Mouse (Mus musculus) embryonic facial prominence, embryonic 11.5 days (tissue): ENCODE data around the gene Ccnyl1. TPM values are rescaled to one million over a fixed set of nuclear protein-coding genes. Genes with fewer than 3 reads are reported as not detected.
A peak's percentile ranks its signal among the peaks of the same experiment; 100 is the strongest.

ENCODE experiments used
- ATAC-seq: fragments of 200-750 bp; cut with Nextera tagmentation; replicated peaks from 2 replicates; pipeline ENCODE4 v1.8.0; 2017; ENCODE audit warnings: low read depth; ENCODE audit not compliant: insufficient number of reproducible peaks, low FRiP score, low TSS enrichment
- DNase-seq: peaks from one replicate; pipeline ENCODE4 v3.0.0-alpha.2; 2015; ENCODE audit warnings: low spot score
- H3K27ac ChIP-seq: fragments of 300-500 bp; sonication (generic); replicated peaks from 2 replicates; pipeline ENCODE4 v1.5.1; 2014; ENCODE audit warnings: mild to moderate bottlenecking, low read depth, low read length, control low read depth
- H3K27me3 ChIP-seq: fragments of 300-500 bp; sonication (generic); 2 replicates; pipeline ENCODE4 v1.6.1; 2014; ENCODE audit warnings: mild to moderate bottlenecking, low read length, moderate library complexity, mixed read lengths; ENCODE audit not compliant: control insufficient read depth, insufficient read depth
- H3K36me3 ChIP-seq: fragments of 300-500 bp; sonication (generic); replicated peaks from 2 replicates; pipeline ENCODE4 v1.6.1; 2014; ENCODE audit warnings: low read depth, mild to moderate bottlenecking, low read length, moderate library complexity, mixed read lengths; ENCODE audit not compliant: control insufficient read depth, insufficient read depth
- H3K4me1 ChIP-seq: fragments of 300-500 bp; sonication (generic); 2 replicates; pipeline ENCODE4 v1.6.1; 2014; ENCODE audit warnings: low read length, mixed read lengths; ENCODE audit not compliant: control insufficient read depth, insufficient read depth
- H3K4me2 ChIP-seq: fragments of 300-500 bp; sonication (generic); 2 replicates; pipeline ENCODE4 v1.6.1; 2014; ENCODE audit warnings: low read depth, mild to moderate bottlenecking, control low read depth, low read length, moderate library complexity
- H3K4me3 ChIP-seq: fragments of 300-500 bp; sonication (generic); 2 replicates; pipeline ENCODE4 v1.5.1; 2014; ENCODE audit warnings: low read depth, low read length, control low read depth
- H3K9ac ChIP-seq: fragments of 300-500 bp; sonication (generic); replicated peaks from 2 replicates; pipeline ENCODE4 v1.6.1; 2014; ENCODE audit warnings: mild to moderate bottlenecking, control low read depth, low read length
- H3K9me3 ChIP-seq: fragments of 300-500 bp; sonication (generic); replicated peaks from 2 replicates; pipeline ENCODE4 v1.6.1; 2016; ENCODE audit warnings: mild to moderate bottlenecking, low read length, inconsistent platforms, mixed read lengths; ENCODE audit not compliant: control insufficient read depth
- WGBS: fragments of 180-500 bp; shearing (Covaris S2); extraction: QIAGEN DNeasy Blood & Tissue Kit; methylation state at CpG from one replicate; pipeline ENCODE4 v1.1.7; 2014; 5-methylcytosine and 5-hydroxymethylcytosine counted together
- polyA plus RNA-seq: library from polyadenylated mRNA; unstranded; fragments of >200 nt; fragmentation: Nextera tagmentation; extraction: Ambion mirVana; gene quantifications from 2 replicates; pipeline ENCODE4 v1.2.1, GENCODE M21; 2014

Gene Ccnyl1
- polyA plus RNA-seq, 1 experiment from 2014 or later, result 10.9 TPM

DNA sequence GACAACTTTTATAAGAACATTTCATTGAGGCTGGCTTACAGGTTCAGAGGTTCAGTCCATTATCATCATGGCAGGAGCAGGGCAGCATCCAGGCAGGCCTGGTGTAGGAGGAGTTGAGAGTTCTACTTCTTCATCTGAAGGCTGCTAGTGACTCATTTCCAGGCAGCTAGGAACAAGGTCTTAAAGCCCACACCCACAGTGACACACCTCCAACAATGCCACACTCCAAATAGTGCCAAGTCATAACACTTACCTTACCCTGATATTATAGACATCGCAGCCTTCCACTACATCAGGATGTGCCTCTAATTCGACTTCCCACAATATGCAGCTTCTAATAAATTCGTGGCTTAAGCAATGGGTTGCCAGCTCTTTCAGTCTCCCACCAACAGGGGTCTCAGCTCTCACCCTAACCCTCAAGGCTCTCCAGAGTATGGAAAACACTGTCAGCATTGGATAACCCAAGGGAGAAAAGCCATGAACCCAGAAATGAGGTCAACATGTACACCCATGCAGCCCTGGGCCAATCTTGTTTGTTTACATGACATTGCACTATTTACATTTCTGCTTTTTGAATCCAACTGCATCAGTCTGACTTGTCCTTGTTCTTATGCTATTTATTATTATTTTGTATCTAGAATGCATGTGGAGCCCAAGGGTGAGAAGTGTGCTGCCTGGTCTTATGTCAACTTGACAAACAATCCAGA is 33.7 kb upstream of the Ccnyl1 start:
- Histone ChIP-seq H3K9me3 (no peaks in the 10 kb centered on the region), H3K36me3 (no peaks in the 10 kb centered on the region), H3K4me3 (no peak overlapping the region), H3K27ac (no peak overlapping the region), H3K9ac (no peak overlapping the region), H3K4me2 (no peak overlapping the region), H3K4me1 (no peaks in the 10 kb centered on the region), H3K27me3 (no peaks in the 10 kb centered on the region)
- 70% methylated on average over 3 of the region's 3 CpGs for WGBS
- ATAC-seq, result no peak
- DNase-seq, result no peak

DNA sequence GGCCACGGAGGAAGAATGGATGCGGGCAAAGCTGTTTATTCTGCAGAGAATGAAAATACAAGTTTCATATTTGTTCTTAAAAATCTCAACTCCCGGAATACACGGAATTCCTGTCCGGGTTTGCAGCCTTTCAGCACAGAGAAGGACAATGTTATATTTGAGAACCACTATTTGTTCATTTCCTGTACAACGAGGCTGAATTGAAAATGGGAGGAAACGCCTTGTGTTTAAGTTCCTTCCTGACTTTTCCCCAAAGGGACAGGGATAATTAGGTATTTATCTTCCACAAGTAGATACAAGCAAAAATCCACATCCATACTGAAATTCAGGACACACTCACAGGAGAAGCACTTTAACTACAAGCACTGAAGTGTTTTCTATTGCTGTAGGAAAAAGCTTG is 31.4 kb upstream of the Ccnyl1 start:
- Histone ChIP-seq H3K4me3 (no peak overlapping the region), H3K9me3 (no peaks in the 10 kb centered on the region), H3K4me1 (no peaks in the 10 kb centered on the region), H3K4me2 (no peak overlapping the region), H3K36me3 (no peaks in the 10 kb centered on the region), H3K27me3 (no peaks in the 10 kb centered on the region), H3K9ac (no peak overlapping the region), H3K27ac (no peak overlapping the region)
- no peak for ATAC-seq
- peak; percentile 17 for DNase-seq
- WGBS, result 36% methylated on average over 7 of the region's 7 CpGs

DNA sequence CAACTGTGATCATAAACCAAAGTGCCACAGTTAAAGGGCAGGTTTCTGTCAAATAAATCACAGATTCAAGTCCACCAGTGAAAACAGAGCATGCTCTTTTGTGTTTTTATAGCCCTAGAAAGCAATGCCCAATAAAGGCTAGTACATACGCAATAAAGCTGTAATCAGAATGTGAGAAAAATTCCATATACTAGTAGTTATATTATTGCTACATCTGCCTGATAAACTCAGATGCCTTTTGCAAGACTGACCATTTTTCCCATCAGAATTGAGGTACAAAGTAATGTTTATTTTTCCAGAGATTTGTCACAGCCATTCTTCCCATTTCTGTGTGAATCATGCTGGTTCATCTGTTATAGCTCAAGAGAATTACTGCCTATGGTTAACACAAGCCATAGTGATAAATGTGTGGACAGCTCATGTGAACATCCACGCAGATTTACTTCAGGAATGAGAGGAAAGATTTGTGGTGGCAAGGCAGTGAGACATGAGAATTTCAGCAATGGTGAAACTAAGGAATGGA is 23.1 kb upstream of the Ccnyl1 start:
- no peak for ATAC-seq

DNA sequence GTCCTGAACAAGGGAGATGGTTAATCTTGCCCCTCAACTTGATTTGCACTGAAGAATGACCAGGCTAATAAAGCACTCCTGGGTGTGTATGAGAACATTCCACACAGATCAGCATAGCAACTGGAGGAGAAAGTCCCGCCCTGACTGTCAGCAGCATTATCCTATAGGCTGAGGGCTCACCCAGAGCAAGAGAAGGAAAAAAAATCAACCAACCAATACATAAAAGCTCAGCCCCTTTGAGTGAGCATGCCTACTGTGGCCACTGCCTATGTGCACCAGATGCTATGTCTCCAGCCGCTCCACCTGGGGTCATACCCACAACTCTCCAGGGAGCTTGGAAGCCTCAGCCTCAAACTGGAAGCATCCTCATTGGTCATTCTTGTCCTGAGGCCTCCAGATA is 20.8 kb upstream of the Ccnyl1 start:
- WGBS, result 62% methylated on average over 2 of the region's 2 CpGs

More for the DNA sequence above, 23.1 kb upstream of the Ccnyl1 start:
- Histone ChIP-seq H3K4me2 (no peak overlapping the region), H3K9ac (no peak overlapping the region), H3K9me3 (no peaks in the 10 kb centered on the region), H3K36me3 (no peaks in the 10 kb centered on the region), H3K27me3 (no peaks in the 10 kb centered on the region), H3K27ac (no peak overlapping the region), H3K4me1 (no peaks in the 10 kb centered on the region), H3K4me3 (no peak overlapping the region)
- DNase-seq, result no peak
- WGBS, result 83% methylated on average over 2 of the region's 2 CpGs

DNA sequence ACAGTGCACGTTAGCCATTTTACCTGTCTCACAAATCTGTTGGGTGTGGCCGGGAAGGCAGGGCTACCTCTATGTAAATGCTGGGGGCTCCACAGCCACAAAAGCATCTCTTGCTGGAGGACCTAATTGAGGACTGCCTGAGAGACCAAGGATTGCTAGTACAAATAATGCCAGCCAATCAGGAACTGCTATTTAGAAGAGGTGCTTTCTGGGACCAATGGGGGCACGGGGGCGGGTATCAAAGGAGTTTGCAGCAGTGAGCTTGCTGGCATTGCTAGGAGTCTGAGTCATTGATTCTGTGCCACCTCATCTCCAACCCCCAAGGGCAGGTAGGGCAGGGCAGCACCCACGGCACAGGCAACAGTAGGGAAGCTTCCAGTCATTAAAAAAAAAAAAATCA is 16.3 kb upstream of the Ccnyl1 start:
- no peaks in the 10 kb centered on the region for H3K4me1 ChIP-seq
- H3K27ac ChIP-seq, result no peak overlapping the region
- WGBS, result 90% methylated on average over 5 of the region's 5 CpGs
- DNase-seq (no peak), ATAC-seq (no peak)
- H3K4me3 ChIP-seq, result no peak overlapping the region
- no peaks in the 10 kb centered on the region for H3K27me3 ChIP-seq
- no peak overlapping the region for H3K4me2 ChIP-seq
- H3K9me3 ChIP-seq, result no peaks in the 10 kb centered on the region
- no peaks in the 10 kb centered on the region for H3K36me3 ChIP-seq
- no peak overlapping the region for H3K9ac ChIP-seq

More for the DNA sequence above, 20.8 kb upstream of the Ccnyl1 start:
- DNase-seq (no peak), ATAC-seq (0 out of 2 replicates have a peak, but pooled peaks have one; percentile 70)
- Histone ChIP-seq H3K36me3 (no peaks in the 10 kb centered on the region), H3K4me3 (no peak overlapping the region), H3K4me2 (no peak overlapping the region), H3K27me3 (no peaks in the 10 kb centered on the region), H3K27ac (no peak overlapping the region), H3K4me1 (no peaks in the 10 kb centered on the region), H3K9me3 (no peaks in the 10 kb centered on the region), H3K9ac (no peak overlapping the region)

DNA sequence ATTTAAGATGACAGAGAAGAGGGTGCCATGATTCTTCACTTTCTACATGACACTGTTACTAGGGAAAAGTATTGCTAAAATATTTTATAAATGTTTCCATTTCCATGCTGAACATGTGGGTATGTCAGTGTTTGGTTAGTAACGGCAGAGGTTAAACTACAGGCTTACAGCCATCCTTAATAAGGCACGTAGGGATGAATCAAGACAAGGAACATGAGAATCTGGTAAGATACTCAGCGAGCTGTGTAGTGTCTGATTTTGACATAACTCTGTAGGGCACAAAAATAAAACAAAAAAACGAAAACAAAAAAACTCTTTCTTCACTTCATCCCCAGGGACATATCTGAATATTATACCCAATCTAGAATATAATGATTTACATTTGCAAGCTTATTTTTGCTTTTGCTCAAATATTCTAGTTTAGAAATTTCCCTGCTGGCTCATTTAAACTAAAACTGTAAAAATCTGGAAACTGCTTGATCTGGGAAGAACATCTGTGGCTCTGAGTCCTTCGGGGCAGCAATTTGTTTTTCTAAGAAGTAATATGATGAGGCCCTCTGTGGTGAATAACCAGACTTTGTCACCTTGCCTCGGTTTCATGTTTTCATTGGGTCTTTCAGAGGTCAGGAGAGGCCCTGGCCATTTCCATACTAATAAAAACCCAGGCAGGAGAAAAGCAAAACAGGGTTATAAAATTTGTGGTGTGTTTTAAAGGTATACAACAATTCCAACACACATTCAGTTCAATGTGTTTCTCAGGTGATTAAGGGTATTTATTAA is 14.0 kb upstream of the Ccnyl1 start:
- Histone ChIP-seq H3K9ac (no peak overlapping the region), H3K27ac (no peak overlapping the region), H3K4me1 (no peaks in the 10 kb centered on the region), H3K4me2 (no peak overlapping the region), H3K9me3 (no peaks in the 10 kb centered on the region), H3K36me3 (no peaks in the 10 kb centered on the region), H3K27me3 (no peaks in the 10 kb centered on the region), H3K4me3 (no peak overlapping the region)
- DNase-seq (peak; percentile 46), ATAC-seq (no peak)
- 35% methylated on average over 6 of the region's 6 CpGs for WGBS

DNA sequence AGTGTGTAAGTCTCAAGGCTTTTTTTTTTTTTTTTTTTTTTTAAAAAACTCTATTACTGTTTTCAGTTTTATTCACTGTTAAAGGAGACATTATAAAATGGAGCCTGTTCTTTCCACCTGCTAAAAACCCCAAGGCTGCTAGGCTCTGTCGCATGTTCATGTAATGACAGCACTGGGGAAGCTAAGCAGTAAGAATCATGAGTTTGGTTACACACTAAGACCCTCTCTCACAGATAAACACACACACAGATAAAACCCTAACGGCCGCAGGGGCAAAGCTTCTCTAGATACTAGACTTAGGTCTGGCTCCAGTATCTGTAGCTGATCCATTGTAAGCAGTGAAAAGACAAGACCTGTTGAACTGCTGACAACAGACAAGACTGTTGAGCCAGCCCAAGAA is 8.8 kb upstream of the Ccnyl1 start:
- Histone ChIP-seq H3K4me3 (no peak overlapping the region), H3K36me3 (no peaks in the 10 kb centered on the region), H3K4me1 (no peaks in the 10 kb centered on the region), H3K9me3 (no peaks in the 10 kb centered on the region), H3K27me3 (no peaks in the 10 kb centered on the region), H3K9ac (no peak overlapping the region), H3K27ac (no peak overlapping the region), H3K4me2 (no peak overlapping the region)
- 90% methylated on average over 3 of the region's 3 CpGs for WGBS
- ATAC-seq (no peak), DNase-seq (no peak)

DNA sequence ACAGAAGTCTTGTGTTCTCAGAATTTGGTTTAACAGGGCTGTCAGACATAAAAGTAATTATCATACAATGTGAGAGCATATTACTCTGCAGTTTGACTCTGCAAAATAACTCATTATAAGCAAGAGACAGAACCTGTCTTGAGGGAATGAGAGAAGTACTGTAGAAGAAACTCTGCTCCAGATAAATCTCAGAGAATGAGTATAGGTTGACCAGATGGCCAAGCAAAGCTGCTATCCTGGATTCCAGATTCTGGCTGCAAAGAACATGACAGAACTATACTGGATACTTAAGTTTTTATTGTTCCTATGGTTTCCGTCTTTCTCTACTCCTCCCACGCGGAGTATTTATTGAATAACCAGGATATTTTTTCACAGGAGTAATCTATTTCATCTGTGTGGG is 7.2 kb upstream of the Ccnyl1 start:
- Histone ChIP-seq H3K4me3 (no peak overlapping the region), H3K9ac (no peak overlapping the region), H3K4me1 (no peaks in the 10 kb centered on the region), H3K9me3 (no peaks in the 10 kb centered on the region), H3K4me2 (no peak overlapping the region), H3K27ac (no peak overlapping the region), H3K27me3 (no peaks in the 10 kb centered on the region), H3K36me3 (no peaks in the 10 kb centered on the region)
- DNase-seq, result no peak
- WGBS, result 92% methylated on average over 3 of the region's 3 CpGs
- no peak for ATAC-seq
